Mouse (Mus musculus) heart, postnatal 10 days (tissue): ENCODE data around the gene Gm10309. TPM values are rescaled to one million over a fixed set of nuclear protein-coding genes. Genes with fewer than 3 reads are reported as not detected.

Experiments used
- DNase-seq, 2 experiments: peaks; one replicate each; pipeline ENCODE4 v3.0.0; 2021
- intact Hi-C: fragments of 180-260 bp; cut with DNase I; formaldehyde crosslinking; loops from one replicate; pipeline ENCODE4 v1.15.1; 2025
- total RNA-seq, 2 experiments: library from RNA; stranded (reverse); gene quantifications; 2 replicates each; pipeline ENCODE4 v1.2.3; 2021

Gm10309 gene
- total RNA-seq, 2 experiments from 2014 or later: not detected

DNA sequence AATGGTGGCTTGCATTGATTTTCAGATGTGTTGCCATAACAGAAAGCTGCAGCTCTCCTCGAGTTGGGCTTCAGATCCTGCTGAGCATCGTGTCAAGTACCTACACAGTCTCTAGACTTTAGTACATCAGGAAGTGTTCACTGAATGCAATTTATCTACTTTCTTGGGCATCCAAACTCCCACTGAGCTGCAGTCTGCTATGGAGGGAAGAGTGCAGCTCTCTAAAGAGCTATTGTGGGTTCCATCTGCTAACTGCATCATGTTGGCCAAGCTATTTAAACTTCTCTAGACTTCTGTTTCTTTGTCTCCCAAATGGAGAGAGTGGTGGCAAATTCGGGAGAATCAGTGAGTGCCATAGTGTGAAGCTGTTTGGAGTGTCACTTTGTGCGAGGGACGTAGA, 11.6 kb upstream of the Gm10309 start:
- intact Hi-C loops: no loop called here
- no peak for DNase-seq

GRCm38 (mm10) chr17:86514974-86515620, 10.1 kb upstream of the Gm10309 start:
- intact Hi-C loops: no loop called here
- no peak for DNase-seq

DNA sequence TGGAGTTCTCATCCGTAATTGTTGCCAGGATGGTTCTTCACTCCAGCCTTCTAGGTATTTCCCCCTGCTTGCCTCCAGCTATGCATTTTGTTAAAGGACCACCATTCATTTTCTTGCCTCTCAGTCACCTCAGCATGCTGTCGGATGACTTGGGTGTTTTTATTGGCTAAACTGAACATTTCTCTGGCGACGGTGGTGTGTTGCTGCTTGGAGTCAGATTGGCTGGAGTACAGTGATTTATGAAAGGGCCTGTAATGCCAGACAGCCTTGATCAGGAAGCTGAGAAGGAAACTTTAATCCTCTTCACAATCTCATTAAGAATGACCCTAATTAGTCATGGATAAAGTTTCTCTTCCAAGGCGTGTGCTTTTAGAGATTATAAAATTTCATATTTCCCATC, 4.8 kb upstream of the Gm10309 start:
- no peak for DNase-seq

GRCm38 (mm10) chr17:86508212-86508490, 3.1 kb upstream of the Gm10309 start:
- DNase-seq: no peak
- intact Hi-C loops: no loop called here

More for the DNA sequence above, 4.8 kb upstream of the Gm10309 start:
- intact Hi-C loops: no loop called here

- peak; percentile 64 to 71 for DNase-seq
- intact Hi-C loops: no loop called here
These were observed 2.5 kb upstream of the Gm10309 start for GRCm38 (mm10) chr17:86507342-86508211.

DNA sequence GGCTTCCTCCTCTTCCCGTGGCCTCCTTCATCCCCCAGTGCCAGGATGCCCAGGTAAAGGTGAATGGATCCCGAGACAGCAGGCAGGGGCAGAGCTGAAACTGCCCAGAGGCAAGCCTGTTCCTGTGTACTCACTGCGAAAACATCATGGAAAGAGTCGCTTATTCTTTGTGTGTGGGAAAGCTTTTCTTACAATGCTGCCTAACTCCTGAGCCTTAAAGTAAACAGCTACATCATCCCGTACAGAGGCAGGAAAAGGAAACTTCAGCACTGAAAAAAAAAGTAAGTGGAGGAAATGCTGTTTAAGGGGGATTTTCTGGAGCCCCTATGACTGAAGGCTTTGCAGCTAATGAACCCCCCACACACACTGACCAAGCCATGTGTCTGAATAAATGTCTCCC, 1.8 kb upstream of the Gm10309 start:
- no peak for DNase-seq
- intact Hi-C loops: no loop called here

DNA sequence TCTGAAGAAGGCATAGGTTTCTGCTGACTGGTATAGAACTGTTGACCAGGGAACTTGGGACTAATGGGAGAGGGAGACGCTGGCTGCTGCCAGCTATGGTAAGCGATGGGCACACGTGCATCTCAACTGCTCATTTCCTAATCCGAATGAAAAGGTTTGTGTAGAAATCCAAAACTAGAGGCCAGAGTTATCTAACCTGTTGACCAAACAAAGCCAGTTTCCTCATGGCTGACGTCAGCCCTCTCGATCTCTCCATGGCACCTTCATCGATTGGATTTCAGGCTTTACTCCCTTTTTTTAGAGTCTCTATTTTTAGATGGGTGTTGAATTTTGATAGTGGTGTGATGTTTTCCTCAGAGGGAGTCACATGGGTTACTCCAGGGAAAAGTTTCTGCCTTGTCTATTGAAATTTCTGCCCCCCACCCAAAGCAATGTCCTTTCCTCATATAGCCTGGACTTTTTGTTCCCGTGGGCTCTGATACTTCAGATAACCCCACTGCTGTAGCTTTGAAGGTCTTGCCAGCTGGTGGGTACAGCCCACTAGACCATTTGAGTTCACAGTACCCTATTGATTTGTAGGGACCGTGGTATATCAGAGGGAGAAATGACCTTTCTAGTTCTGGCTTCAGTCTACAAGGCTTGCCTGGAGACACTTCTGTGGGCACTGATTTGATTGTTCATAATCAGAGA, 1.7 kb downstream of the Gm10309 start:
- DNase-seq: no peak
- intact Hi-C loops: no loop called here

GRCm38 (mm10) chr17:86501393-86501792, 3.6 kb downstream of the Gm10309 start:
- intact Hi-C loops: no loop called here
- DNase-seq: no peak

- DNase-seq: peak; percentile 54 to 62
- intact Hi-C loops: loop anchor here (2.0 to 5.0 kb wide), 2 partner anchors 258 to 311 kb away; no protein-coding TSS in a partner anchor
These were observed 5.5 kb downstream of the Gm10309 start for GRCm38 (mm10) chr17:86499359-86500045.

- no peak for DNase-seq
- intact Hi-C loops: loop anchor here (5.0 kb wide), 1 partner anchor 260 kb away; no protein-coding TSS in a partner anchor
These were observed 7.7 kb downstream of the Gm10309 start for GRCm38 (mm10) chr17:86497302-86497701.

GRCm38 (mm10) chr17:86496123-86496771, 8.8 kb downstream of the Gm10309 start:
- intact Hi-C loops: loop anchor here (1.0 to 5.0 kb wide), 2 partner anchors 261 to 411 kb away; no protein-coding TSS in a partner anchor
- peak; percentile 67 to 70 for DNase-seq

- intact Hi-C loops: loop anchor here (5.0 kb wide), 1 partner anchor 262 kb away; no protein-coding TSS in a partner anchor
- DNase-seq: no peak
These were observed 10.1 kb downstream of the Gm10309 start for GRCm38 (mm10) chr17:86494895-86495294.

DNA sequence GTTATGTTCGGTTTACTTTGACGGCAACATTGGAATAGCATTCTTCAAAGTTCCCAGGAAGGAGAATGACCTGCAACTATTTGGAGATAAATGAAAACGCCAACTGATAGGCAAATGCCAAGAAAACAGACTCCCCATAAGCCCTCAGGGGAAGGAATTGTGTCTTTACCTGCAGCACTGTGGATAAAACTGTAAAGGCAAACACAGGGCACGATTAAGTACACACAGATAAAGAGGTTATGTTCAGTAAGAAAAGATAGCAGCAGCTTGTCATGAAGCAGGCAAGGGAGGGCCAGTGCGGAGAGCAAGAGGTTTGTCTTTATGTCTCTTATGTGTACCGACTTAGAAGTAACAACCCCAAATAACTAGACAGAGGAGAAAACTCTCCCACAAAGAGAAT, 10.5 kb downstream of the Gm10309 start:
- intact Hi-C loops: no loop called here

DNA sequence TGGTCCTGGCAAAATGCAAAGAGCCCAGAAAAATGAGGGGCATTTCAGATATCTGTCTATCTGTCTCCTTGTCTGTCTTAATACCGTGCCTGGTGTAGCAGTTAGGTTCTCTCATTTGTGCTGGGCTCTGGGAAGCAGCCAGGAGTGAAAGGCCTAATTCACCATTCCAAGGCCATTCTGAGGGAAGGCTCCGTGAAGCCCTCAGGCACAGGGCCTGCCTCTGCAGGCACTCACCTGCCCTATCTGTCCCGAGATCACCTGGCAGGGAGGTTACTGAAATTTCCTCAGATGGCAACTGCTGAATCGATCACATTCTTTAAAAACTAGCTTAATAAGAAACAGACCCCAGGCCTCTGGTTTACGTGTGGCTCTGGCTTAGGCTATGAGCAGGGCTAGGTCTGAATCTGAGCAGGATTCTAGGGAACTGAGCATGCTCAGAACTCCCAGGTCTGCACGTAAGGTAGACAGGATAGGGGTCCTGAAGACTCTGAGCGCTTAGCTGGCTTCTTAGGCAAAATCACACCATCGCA, 11.1 kb downstream of the Gm10309 start:
- intact Hi-C loops: no loop called here
- no peak for DNase-seq

More for the DNA sequence above, 10.5 kb downstream of the Gm10309 start:
- DNase-seq: no peak

DNA sequence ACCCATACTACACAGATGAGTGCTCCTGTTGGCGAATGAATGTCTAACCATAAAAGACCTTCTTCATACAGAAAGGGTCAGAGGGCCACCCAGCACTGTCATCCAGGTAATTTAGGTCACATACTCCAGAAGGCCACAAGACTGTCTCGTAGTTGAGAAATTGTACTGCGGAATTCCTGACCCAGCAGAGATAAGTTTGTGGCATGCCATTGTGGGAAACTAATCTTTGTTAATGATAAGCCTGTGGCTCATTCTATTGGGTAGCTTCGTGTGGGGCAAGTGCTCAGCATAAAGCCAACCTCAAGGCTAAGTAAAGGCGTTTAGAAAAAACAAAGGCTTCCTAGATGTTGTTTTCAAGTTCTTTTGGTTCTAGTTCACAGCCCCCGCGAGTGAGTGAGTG, 12.7 kb downstream of the Gm10309 start:
- intact Hi-C loops: no loop called here
- no peak for DNase-seq

DNA sequence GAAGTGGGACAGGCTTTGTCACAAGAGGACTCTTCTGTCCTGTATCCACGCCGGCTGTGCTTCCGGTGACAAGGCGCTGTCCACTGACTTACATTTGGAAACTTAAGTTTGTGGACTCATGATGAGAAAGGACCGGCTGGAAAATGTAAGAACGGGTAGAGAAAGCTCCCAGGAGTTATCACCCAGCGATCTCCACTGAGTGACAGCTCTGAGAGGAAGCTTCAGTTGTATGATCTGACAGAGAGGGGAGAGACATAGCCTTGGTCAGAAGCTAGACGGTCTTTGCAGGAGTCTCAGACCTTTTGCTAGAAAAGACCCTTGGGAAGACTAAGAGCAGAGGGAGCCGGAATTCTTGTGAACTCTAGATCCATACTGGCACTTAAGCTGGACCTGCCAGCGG, 15.2 kb downstream of the Gm10309 start:
- no peak for DNase-seq
- intact Hi-C loops: loop anchor here (10.0 kb wide), 1 partner anchor 755 kb away; no protein-coding TSS in a partner anchor

- no peak for DNase-seq
- intact Hi-C loops: loop anchor here (10.0 kb wide), 1 partner anchor 757 kb away; no protein-coding TSS in a partner anchor
These were observed 17.6 kb downstream of the Gm10309 start for GRCm38 (mm10) chr17:86487450-86487849.

DNA sequence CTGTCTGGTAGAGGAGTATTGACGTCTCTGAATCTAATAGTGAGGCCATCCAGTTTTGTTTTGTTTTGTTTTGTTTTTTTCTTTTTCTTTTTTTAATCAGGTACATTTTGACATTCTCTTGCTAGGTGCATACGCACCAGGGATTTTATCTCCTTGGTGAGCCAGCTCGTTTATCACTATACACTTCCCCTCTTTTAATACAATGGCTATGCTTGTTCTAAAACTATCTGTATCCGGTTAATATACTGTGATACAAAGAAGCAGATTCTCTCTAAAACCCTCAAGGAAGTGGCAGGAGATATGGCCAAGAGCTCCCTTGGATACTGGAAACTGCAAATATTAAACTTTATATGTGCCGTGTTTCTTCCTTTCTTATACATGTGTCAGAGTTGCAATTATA, 18.4 kb downstream of the Gm10309 start:
- intact Hi-C loops: loop anchor here (10.0 kb wide), 1 partner anchor 758 kb away; no protein-coding TSS in a partner anchor
- no peak for DNase-seq

GRCm38 (mm10) chr17:86484087-86484737, 20.8 kb downstream of the Gm10309 start:
- intact Hi-C loops: loop anchor here (1.0 to 10.0 kb wide), 2 partner anchors 422 to 761 kb away; no protein-coding TSS in a partner anchor
- peak; percentile 88 to 95 for DNase-seq
